Mouse (Mus musculus): ENCODE results near the gene Ccm2l. TPM values are rescaled to one million over a fixed set of nuclear protein-coding genes. Genes with fewer than 3 reads are reported as not detected.

Ccm2l gene
- polyA plus RNA-seq, 1 experiment from 2014 or later: 1.7 TPM

DNA sequence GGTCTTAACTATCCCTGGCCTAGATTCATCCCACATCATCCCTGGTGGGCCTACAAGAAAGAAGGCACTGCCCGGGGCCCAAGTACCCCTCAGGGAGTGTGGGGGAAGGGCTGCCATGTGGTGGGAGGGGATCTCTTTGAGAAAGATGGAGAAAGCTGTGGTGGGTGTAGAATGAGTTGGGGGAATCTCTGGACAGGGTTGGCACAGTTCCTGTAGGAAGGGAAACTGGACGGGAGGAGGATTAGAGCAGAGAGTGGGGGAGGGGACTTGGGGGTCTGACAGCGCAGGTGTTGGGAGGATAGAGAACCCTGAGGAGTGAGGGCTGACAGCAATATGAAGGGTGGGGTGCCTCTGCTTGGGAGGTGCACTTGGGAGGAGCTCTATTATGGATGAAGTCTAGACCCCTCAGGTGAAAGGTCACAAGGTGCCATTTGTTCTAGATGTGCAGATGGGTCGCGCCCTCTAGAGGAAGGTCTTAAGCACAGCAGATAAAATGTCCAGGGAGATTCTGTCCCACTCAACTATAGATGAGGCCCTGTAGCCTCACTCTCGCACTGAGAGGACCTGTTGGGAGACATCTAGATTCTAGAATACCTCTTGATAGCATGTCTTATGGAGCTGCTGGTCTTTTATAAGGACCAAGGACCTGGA lies 10.4 kb upstream of the Ccm2l start:
- 56% methylated on average over 6 of the region's 6 CpGs for WGBS
- 0 out of 2 replicates have a peak, but pooled peaks cover 5% of the 10 kb centered on the region for H3K4me1 ChIP-seq
- H3K9ac ChIP-seq: no peak overlapping the region
- no peak overlapping the region for H3K4me2 ChIP-seq
- H3K27me3 ChIP-seq: peaks cover 46% of the 10 kb centered on the region
- peaks cover 9% of the 10 kb centered on the region; the same call in 1 of the 2 replicates for H3K36me3 ChIP-seq (replicated peaks)
- no peak overlapping the region for H3K27ac ChIP-seq
- no peaks in the 10 kb centered on the region for H3K9me3 ChIP-seq
- no peak for ATAC-seq (ENCODE audit: low FRiP score)
- H3K4me3 ChIP-seq (replicated peaks): no peak overlapping the region

DNA sequence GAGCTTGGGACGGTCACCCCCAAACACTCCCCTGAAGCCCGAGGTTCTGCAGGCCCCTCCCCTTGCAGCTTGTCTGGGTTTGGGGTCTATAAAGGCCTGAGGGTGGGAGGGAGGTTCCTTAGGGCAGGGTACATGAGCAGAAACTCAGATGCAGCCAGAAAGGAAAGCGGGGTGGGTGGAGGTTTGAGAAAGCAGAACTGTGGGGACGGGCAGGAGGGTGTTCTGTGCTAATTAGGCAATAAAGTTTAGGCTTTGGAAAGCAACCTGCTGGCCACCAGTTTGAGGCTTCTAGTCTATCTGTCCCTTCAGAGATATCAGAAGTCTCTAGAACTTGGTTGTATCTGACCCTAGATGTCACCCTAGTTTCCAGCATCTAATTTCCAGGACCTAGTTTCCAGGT lies 7.4 kb upstream of the Ccm2l start:
- no peak overlapping the region for H3K9ac ChIP-seq
- WGBS: 63% methylated on average over 4 of the region's 4 CpGs
- ATAC-seq (ENCODE audit: low FRiP score): no peak
- H3K4me3 ChIP-seq (replicated peaks): no peak overlapping the region
- H3K27ac ChIP-seq: no peak overlapping the region
- H3K36me3 ChIP-seq (replicated peaks): peaks cover 9% of the 10 kb centered on the region; the same call in 1 of the 2 replicates
- H3K9me3 ChIP-seq: no peaks in the 10 kb centered on the region
- H3K4me1 ChIP-seq: 0 out of 2 replicates have a peak, but pooled peaks cover under 1% of the 10 kb centered on the region
- no peak overlapping the region for H3K4me2 ChIP-seq
- H3K27me3 ChIP-seq: peaks cover 20% of the 10 kb centered on the region

GRCm38 (mm10) chr2:153060216-153060615 lies 5.5 kb upstream of the Ccm2l start:
- Histone ChIP-seq H3K4me3 (replicated peaks) (no peak overlapping the region), H3K4me1 (peaks cover 4% of the 10 kb centered on the region; the same call in 1 of the 2 replicates), H3K4me2 (no peak overlapping the region), H3K27ac (no peak overlapping the region), H3K27me3 (0 out of 2 replicates have a peak, but pooled peaks cover 2% of the 10 kb centered on the region), H3K36me3 (replicated peaks) (0 out of 2 replicates have a peak, but pooled peaks cover under 1% of the 10 kb centered on the region), H3K9ac (no peak overlapping the region), H3K9me3 (no peaks in the 10 kb centered on the region)
- ATAC-seq (ENCODE audit: low FRiP score): no peak
- 90% methylated on average over 7 of the region's 7 CpGs for WGBS

DNA sequence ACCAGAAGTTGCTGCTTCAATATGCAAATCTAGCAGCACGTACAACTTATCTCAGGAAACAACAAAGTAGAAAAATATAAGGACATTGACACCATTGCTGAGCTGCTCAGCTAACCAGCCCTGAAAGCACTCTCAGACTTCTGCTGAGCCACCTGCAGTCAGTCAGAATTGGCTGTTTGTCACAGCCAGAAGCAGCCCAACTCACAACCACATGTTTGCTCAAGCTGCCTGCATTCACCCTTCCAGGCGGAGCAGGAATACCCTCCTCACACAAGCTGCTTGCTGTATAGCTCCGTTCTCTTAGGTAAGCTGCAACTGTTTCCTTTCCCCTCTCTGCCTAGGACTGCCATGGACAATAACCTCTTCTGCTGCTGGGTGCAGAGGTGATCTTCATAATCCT lies 2.4 kb upstream of the Ccm2l start:
- H3K27me3 ChIP-seq: peaks cover 27% of the 10 kb centered on the region
- H3K4me2 ChIP-seq: no peak overlapping the region
- no peaks in the 10 kb centered on the region for H3K36me3 ChIP-seq (replicated peaks)
- ATAC-seq (ENCODE audit: low FRiP score): no peak
- no peak overlapping the region for H3K9ac ChIP-seq
- H3K4me1 ChIP-seq: peaks cover 4% of the 10 kb centered on the region; the same call in 1 of the 2 replicates
- H3K9me3 ChIP-seq: no peaks in the 10 kb centered on the region
- H3K4me3 ChIP-seq (replicated peaks): no peak overlapping the region
- WGBS: 49% methylated on average over 3 of the region's 3 CpGs
- no peak overlapping the region for H3K27ac ChIP-seq

DNA sequence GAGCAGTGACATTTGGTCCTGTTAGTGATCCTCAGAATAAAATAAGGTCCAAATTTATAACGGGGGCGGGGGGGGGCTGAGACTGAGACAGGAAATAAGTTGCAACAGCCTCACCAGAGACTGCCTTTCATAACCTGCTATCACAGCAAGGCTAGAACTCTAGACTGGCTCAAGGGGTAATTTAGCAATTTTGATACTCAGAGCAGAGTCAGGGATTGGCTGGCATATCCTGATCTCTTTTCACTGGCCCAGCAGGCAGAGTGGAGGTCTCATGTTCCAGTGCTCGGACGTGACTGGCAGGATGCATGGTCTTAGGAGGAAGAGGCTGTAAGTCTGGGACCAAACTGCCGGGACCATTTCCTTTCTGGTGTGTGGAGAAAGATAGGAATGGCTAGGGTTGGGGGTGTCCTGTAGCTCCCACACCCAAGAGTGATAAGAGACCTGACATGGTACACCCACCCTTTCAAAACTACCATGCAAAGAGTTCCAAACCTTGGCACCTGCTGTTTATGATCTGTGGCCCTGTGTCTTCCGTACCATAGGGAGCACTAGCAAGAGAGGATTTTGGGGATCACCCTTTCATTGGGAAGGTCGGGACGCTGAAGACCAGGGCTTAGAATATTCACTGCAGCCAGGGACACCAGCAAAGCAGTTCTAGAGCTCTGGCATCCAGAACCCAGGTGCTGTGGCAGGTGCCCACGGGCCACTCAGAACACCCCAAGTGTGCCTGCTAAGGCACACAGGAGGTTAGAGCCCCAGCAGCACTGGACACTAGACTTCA lies 1.4 kb upstream of the Ccm2l start:
- ATAC-seq (ENCODE audit: low FRiP score): no peak
- Histone ChIP-seq H3K9ac (no peak overlapping the region), H3K36me3 (replicated peaks) (no peaks in the 10 kb centered on the region), H3K9me3 (no peaks in the 10 kb centered on the region), H3K4me3 (replicated peaks) (no peak overlapping the region), H3K4me2 (no peak overlapping the region), H3K4me1 (peaks cover 4% of the 10 kb centered on the region; the same call in 1 of the 2 replicates), H3K27ac (no peak overlapping the region), H3K27me3 (peaks cover 33% of the 10 kb centered on the region)
- WGBS: 68% methylated on average over 9 of the region's 9 CpGs

DNA sequence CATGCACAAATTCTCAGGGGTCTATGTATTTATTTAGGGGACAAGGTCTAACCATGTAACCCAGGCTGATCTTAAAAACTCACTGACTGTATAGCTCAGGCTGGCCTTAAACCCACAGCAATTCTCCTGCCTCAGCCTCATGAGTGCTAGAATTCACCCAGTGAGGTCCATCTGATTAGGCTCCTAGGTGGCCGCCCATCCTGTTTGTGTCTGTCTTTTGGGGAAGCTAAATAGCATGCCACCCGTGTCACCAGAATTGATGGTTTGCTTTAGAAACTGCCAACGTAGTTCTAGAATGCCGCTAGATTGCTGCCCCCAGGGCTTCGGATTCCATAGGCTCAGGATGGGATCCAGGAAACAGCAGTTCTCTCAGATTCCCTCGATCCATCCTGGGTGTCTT lies 1.2 kb downstream of the Ccm2l start:
- WGBS: 50% methylated on average over 6 of the region's 6 CpGs
- Histone ChIP-seq H3K27me3 (peaks cover 57% of the 10 kb centered on the region), H3K4me2 (no peak overlapping the region), H3K4me1 (peaks cover 10% of the 10 kb centered on the region), H3K4me3 (replicated peaks) (no peak overlapping the region), H3K9me3 (no peaks in the 10 kb centered on the region), H3K27ac (no peak overlapping the region), H3K36me3 (replicated peaks) (no peaks in the 10 kb centered on the region), H3K9ac (no peak overlapping the region)
- no peak for ATAC-seq (ENCODE audit: low FRiP score)

- Histone ChIP-seq H3K36me3 (replicated peaks) (no peaks in the 10 kb centered on the region), H3K27ac (no peak overlapping the region), H3K9ac (no peak overlapping the region), H3K27me3 (peaks cover 89% of the 10 kb centered on the region), H3K9me3 (no peaks in the 10 kb centered on the region), H3K4me1 (peaks cover 9% of the 10 kb centered on the region), H3K4me3 (replicated peaks) (no peak overlapping the region), H3K4me2 (no peak overlapping the region)
- ATAC-seq (ENCODE audit: low FRiP score): no peak
- WGBS: 6% methylated on average over 23 of the region's 23 CpGs
These were observed 5.2 kb downstream of the Ccm2l start for GRCm38 (mm10) chr2:153070762-153071490.

DNA sequence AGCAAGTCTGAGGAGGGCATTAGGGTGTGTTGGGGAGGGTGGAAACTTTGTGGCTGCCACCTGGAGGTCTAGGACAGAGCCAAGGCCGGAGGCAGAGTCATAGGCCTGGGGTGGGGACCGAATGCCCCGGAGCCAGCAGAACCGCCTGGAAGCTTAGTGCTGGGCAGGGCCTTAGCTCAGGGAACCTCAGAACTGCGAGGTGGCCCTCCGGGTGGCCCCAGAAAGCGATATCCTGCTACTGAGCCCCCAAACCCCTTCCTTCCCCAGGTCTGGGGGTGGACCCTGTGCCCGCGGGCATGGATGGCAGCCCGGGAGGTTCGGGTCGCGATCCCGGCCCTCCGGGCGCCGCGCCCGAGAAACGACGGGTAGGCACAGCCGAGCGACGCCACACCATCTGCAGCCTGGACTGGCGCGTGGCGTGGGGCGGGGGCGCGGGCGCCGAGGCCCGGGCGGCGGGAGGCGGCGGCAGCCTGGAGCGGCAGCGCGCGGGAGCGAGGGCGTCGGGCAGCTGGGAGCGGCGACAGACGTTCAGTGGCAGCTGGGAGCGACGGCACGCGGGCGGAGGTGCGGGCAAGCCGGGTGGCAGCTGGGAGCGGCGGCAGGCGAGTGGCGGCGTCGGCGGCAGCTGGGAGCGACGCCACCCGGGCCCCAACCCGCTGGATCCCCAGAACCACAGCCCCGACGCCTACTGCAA lies 5.9 kb downstream of the Ccm2l start:
- Histone ChIP-seq H3K27me3 (peaks cover 83% of the 10 kb centered on the region), H3K4me2 (peak overlapping the region; percentile 57), H3K9me3 (no peaks in the 10 kb centered on the region), H3K4me1 (peaks cover 13% of the 10 kb centered on the region), H3K4me3 (replicated peaks) (peak overlapping the region; percentile 37), H3K9ac (peak overlapping the region; percentile 56), H3K36me3 (replicated peaks) (no peaks in the 10 kb centered on the region), H3K27ac (no peak overlapping the region; the same call in 1 of the 2 replicates)
- WGBS: 3% methylated on average over 63 of the region's 67 CpGs
- peak; percentile 75 for ATAC-seq (ENCODE audit: low FRiP score)

- H3K9me3 ChIP-seq: no peaks in the 10 kb centered on the region
- H3K4me3 ChIP-seq (replicated peaks): no peak overlapping the region
- H3K27me3 ChIP-seq: peaks cover 59% of the 10 kb centered on the region
- ATAC-seq (ENCODE audit: low FRiP score): no peak
- peaks cover 13% of the 10 kb centered on the region for H3K4me1 ChIP-seq
- no peak overlapping the region for H3K27ac ChIP-seq
- no peaks in the 10 kb centered on the region for H3K36me3 ChIP-seq (replicated peaks)
- no peak overlapping the region for H3K9ac ChIP-seq
- no peak overlapping the region for H3K4me2 ChIP-seq
- WGBS: 87% methylated on average over 10 of the region's 10 CpGs
These were observed 8.9 kb downstream of the Ccm2l start for GRCm38 (mm10) chr2:153074651-153075050.

GRCm38 (mm10) chr2:153075961-153076360 lies 10.2 kb downstream of the Ccm2l start:
- no peak overlapping the region for H3K4me3 ChIP-seq (replicated peaks)
- no peak overlapping the region for H3K9ac ChIP-seq
- no peaks in the 10 kb centered on the region for H3K36me3 ChIP-seq (replicated peaks)
- ATAC-seq (ENCODE audit: low FRiP score): no peak
- no peak overlapping the region for H3K27ac ChIP-seq
- peaks cover 49% of the 10 kb centered on the region for H3K27me3 ChIP-seq
- WGBS: 69% methylated on average over 2 of the region's 2 CpGs
- H3K4me2 ChIP-seq: no peak overlapping the region
- H3K9me3 ChIP-seq: no peaks in the 10 kb centered on the region
- H3K4me1 ChIP-seq: peaks cover 13% of the 10 kb centered on the region

- WGBS: 36% methylated on average over 32 of the region's 32 CpGs
These were observed 15.2 kb downstream of the Ccm2l start for GRCm38 (mm10) chr2:153080841-153081523.

More at GRCm38 (mm10) chr2:153080841-153081523, 15.2 kb downstream of the Ccm2l start:
- Histone ChIP-seq H3K9me3 (no peaks in the 10 kb centered on the region), H3K4me3 (replicated peaks) (no peak overlapping the region), H3K4me2 (no peak overlapping the region), H3K27me3 (peaks cover 7% of the 10 kb centered on the region), H3K27ac (no peak overlapping the region), H3K36me3 (replicated peaks) (no peaks in the 10 kb centered on the region), H3K4me1 (peaks cover 4% of the 10 kb centered on the region; the same call in 1 of the 2 replicates), H3K9ac (no peak overlapping the region)
- no peak for ATAC-seq (ENCODE audit: low FRiP score)

Data from forebrain, embryonic 12.5 days (tissue).